Mouse (Mus musculus) erythroblast, embryonic 14.5 days (primary cell): ENCODE results near the gene Lmf2.

Experiments
- GATA1 ChIP-seq: IDR thresholded peaks from 2 replicates; pipeline ENCODE4 v1.6.1; 2012; ENCODE audit warnings: low read length, inconsistent platforms, mixed read lengths
- TAL1 ChIP-seq: IDR thresholded peaks from 3 replicates; pipeline ENCODE4 v1.6.1; 2012; ENCODE audit warnings: low read length, inconsistent platforms, mixed read lengths

- TF ChIP-seq TAL1 (no peak), GATA1 (peak; percentile 52; the same call in 1 of the 2 replicates)
Observed at GRCm38 (mm10) chr15:89373027-89373761, 17.7 kb upstream of the Lmf2 start.
